Mouse (Mus musculus): ENCODE measurements around the gene Rbm48. TPM values are rescaled to one million over a fixed set of nuclear protein-coding genes. Genes with fewer than 3 reads are reported as not detected.

Rbm48 gene
- total RNA-seq, 2 experiments from 2014 or later, result 4.3 to 4.7 TPM

DNA sequence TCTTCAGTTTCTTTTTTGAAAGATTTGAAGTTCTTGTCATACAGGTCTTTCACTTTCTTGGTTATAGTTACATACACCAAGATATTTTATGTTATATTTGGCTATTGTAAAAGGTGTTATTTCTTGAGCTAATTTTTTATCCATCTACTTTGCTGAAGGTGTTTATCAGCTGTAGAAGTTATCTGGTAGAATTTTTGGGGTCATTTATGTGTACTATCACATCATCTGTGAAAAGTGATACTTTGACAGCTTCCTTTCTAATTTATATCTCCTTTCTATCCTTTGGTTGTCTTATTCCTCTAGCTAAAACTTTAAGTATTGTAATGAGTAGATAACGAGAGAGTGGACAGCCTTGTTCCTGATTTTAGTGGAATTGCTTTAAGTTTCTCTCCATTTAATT is 44.9 kb downstream of the Rbm48 start:
- no peak for DNase-seq

- DNase-seq, result no peak
Measured at GRCm38 (mm10) chr5:3546226-3546625, 50.2 kb downstream of the Rbm48 start.

DNA sequence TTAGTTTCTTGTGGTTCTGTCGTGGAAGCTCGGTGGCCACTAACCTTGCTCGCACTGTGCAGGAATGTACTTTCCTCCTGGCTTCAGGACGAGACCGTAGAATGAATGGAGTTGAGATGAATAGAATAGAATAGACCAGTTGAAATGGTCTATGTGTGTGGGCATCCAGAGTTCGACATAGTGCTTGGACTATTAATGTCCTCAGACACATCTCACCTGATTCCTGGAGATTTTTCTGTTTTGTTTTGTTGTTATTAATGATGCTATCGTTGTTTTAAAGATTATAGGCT is 52.0 kb downstream of the Rbm48 start:
- DNase-seq, result no peak

- DNase-seq, result peak; percentile 92
Measured at GRCm38 (mm10) chr5:3543629-3544479, 52.5 kb downstream of the Rbm48 start, which contains the start of gene Fam133b. Fam133b (plus strand) TSS chr5:3543833.

DNA sequence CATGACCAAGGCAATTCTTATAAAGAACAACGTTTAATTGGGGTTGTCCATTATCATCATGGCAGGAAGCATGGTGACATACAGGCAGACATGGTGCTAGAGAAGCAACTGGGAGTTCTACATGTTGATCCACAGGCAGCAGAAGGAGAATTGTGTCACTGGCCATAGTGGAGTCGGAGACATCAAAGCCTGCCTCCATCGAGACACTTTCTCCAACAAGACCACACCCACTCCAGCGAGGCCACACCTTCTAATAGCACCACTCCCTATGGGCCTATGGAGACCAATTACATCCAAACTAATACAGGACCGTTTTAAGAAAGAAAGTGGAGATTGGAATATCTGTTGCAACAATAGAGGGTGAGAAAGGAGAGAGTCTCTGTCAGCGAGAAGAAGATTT is 54.5 kb downstream of the Rbm48 start:
- no peak for DNase-seq

DNA sequence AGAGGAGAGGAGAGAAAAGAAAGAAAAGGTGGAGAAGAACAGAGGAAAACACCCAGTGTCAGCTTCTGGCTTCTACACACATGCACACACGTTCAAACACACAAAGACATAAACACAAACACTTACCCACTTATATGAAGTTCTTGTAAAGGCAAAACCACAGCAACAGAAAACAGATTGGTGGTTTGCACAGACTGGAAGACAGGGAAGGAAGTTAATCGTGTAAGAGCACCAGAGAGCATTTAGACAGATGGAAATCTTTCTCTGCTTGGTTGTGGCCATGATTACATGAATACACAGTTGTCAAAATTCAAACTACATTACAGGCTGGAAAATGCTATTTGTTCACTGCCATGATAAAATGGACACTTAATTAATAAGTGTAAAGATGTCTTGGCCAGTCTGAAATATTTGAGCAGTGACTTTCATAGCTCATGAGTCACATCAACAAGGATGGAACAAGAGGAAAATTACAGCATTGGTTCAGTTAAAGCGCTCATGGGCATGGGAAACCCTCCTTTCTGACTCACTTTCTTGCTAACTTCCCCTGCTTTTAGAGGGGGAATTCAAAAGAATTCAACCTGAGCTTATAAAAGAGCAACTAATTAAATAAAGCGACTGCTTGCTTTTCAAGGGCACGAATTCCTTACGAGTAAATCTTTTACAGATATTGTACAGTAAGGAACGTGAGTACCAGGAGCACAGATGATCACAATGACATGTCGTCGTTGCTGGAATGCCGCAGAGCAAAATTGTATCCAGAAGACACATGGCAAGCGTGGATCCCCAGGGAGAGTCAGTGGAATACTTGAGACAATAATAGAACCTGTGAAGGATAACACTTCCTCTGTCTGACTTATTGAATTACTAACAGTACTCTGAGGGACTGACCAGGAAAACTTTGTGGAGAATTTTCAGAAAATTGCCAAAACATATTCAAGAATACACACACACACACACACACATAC is 57.6 kb downstream of the Rbm48 start:
- no peak for DNase-seq

GRCm38 (mm10) chr5:3536592-3537212 is 59.7 kb downstream of the Rbm48 start:
- no peak for DNase-seq

Other genes starting within 250 kb of the Rbm48 start
- 10 to 100 TPM; 12.4 to 14.3 TPM for gene Fam133b, start 52.8 kb downstream of the Rbm48 start, total RNA-seq (2021)
- 1 to 10 TPM; 3.2 to 4.2 TPM for gene 1700109H08Rik, start 25.0 kb downstream of the Rbm48 start, total RNA-seq (2021)
- gene Pex1, start 519 bp downstream of the Rbm48 start, total RNA-seq (2021), result 1 to 10 TPM; 6.4 to 7.1 TPM
- not detected for gene Tmbim7, start 54.6 kb upstream of the Rbm48 start, total RNA-seq (2021)
- gene Gatad1, start 60.6 kb upstream of the Rbm48 start, total RNA-seq (2021), result 10 to 100 TPM; 70.8 to 78.5 TPM
- 10 to 100 TPM; 14.5 to 17.3 TPM for gene Ankib1, start 206.3 kb upstream of the Rbm48 start, total RNA-seq (2021)
- gene Krit1, start 206.6 kb upstream of the Rbm48 start, total RNA-seq (2021), result 10 to 100 TPM; 14.5 to 15.3 TPM
- gene Lrrd1, start 248.6 kb upstream of the Rbm48 start, total RNA-seq (2021), result under 1 TPM in 1 of 2 experiments, not detected in 1; 0.08 TPM